18 mouse cellular contexts compared by ENCODE assay signal in the genomic region with DNA sequence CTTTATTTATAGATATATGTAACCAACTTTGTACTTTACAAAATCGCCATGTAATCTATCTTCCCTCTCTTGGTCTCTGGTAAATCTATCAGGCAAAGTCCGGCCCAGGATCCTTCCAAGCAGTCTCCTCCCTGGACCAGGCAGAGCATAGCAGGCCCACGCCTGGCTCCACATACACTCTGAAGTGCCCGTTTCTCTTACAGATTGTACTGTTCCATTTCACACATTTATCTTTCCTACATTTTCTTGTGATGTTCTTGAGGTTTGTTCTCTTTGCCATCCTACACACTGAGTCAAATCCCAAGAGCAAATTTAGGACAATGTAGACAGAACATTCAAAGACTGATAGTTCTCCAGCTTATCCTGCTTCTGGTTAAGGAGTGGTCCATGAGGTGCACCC.
A peak's percentile ranks its signal among the peaks of the same experiment; 100 is the strongest.
DNase-seq lines count a peak whose midpoint lies in the region; ATAC-seq and TF ChIP-seq lines count a peak whose summit lies in the region.
"Had no signal": no experiment of that assay in that cellular context is flagged by ENCODE, and none has a peak within 500 bp of the region (broad histone marks: within the 10 kb centered on the region; RNA-seq: fewer than 3 reads in every experiment).

No protein-coding gene starts in this region.

- ATAC-seq in forebrain, embryonic 12.5 days (ENCODE audit: low FRiP score), result no peak
- no peak for ATAC-seq in forebrain, embryonic 11.5 days (replicated peaks; ENCODE audit: low FRiP score)
- no peak for ATAC-seq in hindbrain, embryonic 14.5 days (ENCODE audit: low FRiP score)
- no peak for ATAC-seq in midbrain, postnatal 0 days (ENCODE audit: low FRiP score)
- ATAC-seq: CD4-positive, CD25-positive, alpha-beta regulatory T cell, adult 4 months; inflammation-experienced regulatory T-cells, adult 6 months had no signal

- 94% methylated on average over 4 of the region's 4 CpGs for WGBS in forebrain, embryonic 12.5 days
- WGBS in forebrain, embryonic 11.5 days, result 93% methylated on average over 4 of the region's 4 CpGs
- 97% methylated on average over 4 of the region's 4 CpGs for WGBS in hindbrain, embryonic 14.5 days
- WGBS in midbrain, postnatal 0 days, result over 99% methylated on average over 4 of the region's 4 CpGs

- no peaks in the 10 kb centered on the region for H3K27me3 ChIP-seq in forebrain, embryonic 12.5 days
- H3K27me3 ChIP-seq in forebrain, embryonic 11.5 days (ENCODE audit: control insufficient read depth, insufficient read depth, low read length), result no peaks in the 10 kb centered on the region
- no peaks in the 10 kb centered on the region for H3K27me3 ChIP-seq in hindbrain, embryonic 14.5 days (ENCODE audit: control insufficient read depth, insufficient read depth, low read length)
- no peaks in the 10 kb centered on the region for H3K27me3 ChIP-seq in midbrain, postnatal 0 days (ENCODE audit: insufficient read depth, low read length)
- H3K27me3 ChIP-seq: limb, embryonic 13.5 days had no signal

- no peaks in the 10 kb centered on the region for H3K36me3 ChIP-seq in forebrain, embryonic 12.5 days (replicated peaks)
- H3K36me3 ChIP-seq in forebrain, embryonic 11.5 days (ENCODE audit: control insufficient read depth, insufficient read depth, low read length), result no peaks in the 10 kb centered on the region
- H3K36me3 ChIP-seq in hindbrain, embryonic 14.5 days (replicated peaks; ENCODE audit: control insufficient read depth, insufficient read depth), result no peaks in the 10 kb centered on the region
- no peaks in the 10 kb centered on the region for H3K36me3 ChIP-seq in midbrain, postnatal 0 days (ENCODE audit: insufficient read depth, low read length)
- H3K36me3 ChIP-seq: G1E; heart, embryonic 10.5 days; limb, embryonic 13.5 days had no signal

- H3K4me2 ChIP-seq in forebrain, embryonic 12.5 days, result no peak overlapping the region
- H3K4me2 ChIP-seq in forebrain, embryonic 11.5 days (ENCODE audit: low read depth, low read length, severe bottlenecking), result no peak overlapping the region
- no peak overlapping the region for H3K4me2 ChIP-seq in hindbrain, embryonic 14.5 days (replicated peaks)
- H3K4me2 ChIP-seq in midbrain, postnatal 0 days (ENCODE audit: low read depth, low read length, poor library complexity, severe bottlenecking), result no peak overlapping the region
- H3K4me2 ChIP-seq: limb, embryonic 13.5 days had no signal

- TF ChIP-seq CTCF in layer of hippocampus, adult 2 months (conservative IDR thresholded peaks at IDR 0.05), result no peak
- TF ChIP-seq CTCF in midbrain, postnatal 0 days (IDR thresholded peaks at IDR 0.05), result no peak

- H3K4me3 ChIP-seq in forebrain, embryonic 12.5 days (replicated peaks), result no peak overlapping the region
- no peak overlapping the region for H3K4me3 ChIP-seq in forebrain, embryonic 11.5 days (ENCODE audit: low read depth, low read length)
- H3K4me3 ChIP-seq in layer of hippocampus, adult 2 months, result no peak overlapping the region
- no peak overlapping the region for H3K4me3 ChIP-seq in hindbrain, embryonic 14.5 days (replicated peaks; ENCODE audit: low read length)
- H3K4me3 ChIP-seq in midbrain, postnatal 0 days (ENCODE audit: low read depth, low read length), result no peak overlapping the region
- H3K4me3 ChIP-seq: heart, embryonic 10.5 days; limb, embryonic 13.5 days had no signal

- 0 out of 2 replicates have a peak overlapping the region, but pooled peaks have one; percentile 56 for H3K27ac ChIP-seq in forebrain, embryonic 12.5 days
- no peak overlapping the region for H3K27ac ChIP-seq in forebrain, embryonic 11.5 days (ENCODE audit: low read depth, low read length)
- peak overlapping the region; percentile 95 for H3K27ac ChIP-seq in layer of hippocampus, adult 2 months
- peak overlapping the region; percentile 83 for H3K27ac ChIP-seq in hindbrain, embryonic 14.5 days
- peak overlapping the region; percentile 76 for H3K27ac ChIP-seq in midbrain, postnatal 0 days (ENCODE audit: low read depth, low read length)
- H3K27ac ChIP-seq: heart, embryonic 10.5 days; kidney, postnatal 0 days; limb, embryonic 13.5 days; liver, embryonic 14.5 days had no signal

- H3K9ac ChIP-seq in forebrain, embryonic 12.5 days, result no peak overlapping the region
- H3K9ac ChIP-seq in forebrain, embryonic 11.5 days (ENCODE audit: low read length), result no peak overlapping the region
- no peak overlapping the region for H3K9ac ChIP-seq in hindbrain, embryonic 14.5 days
- H3K9ac ChIP-seq in midbrain, postnatal 0 days (replicated peaks; ENCODE audit: low read length, poor library complexity, severe bottlenecking), result no peak overlapping the region
- H3K9ac ChIP-seq: limb, embryonic 13.5 days; liver, embryonic 14.5 days had no signal

- peaks cover 20% of the 10 kb centered on the region for H3K4me1 ChIP-seq in forebrain, embryonic 12.5 days
- peaks cover 2% of the 10 kb centered on the region; the same call in 1 of the 2 replicates for H3K4me1 ChIP-seq in forebrain, embryonic 11.5 days (replicated peaks; ENCODE audit: control insufficient read depth, insufficient read depth, low read length)
- peaks cover 15% of the 10 kb centered on the region; the same call in 1 of the 2 replicates for H3K4me1 ChIP-seq in hindbrain, embryonic 14.5 days (replicated peaks; ENCODE audit: control insufficient read depth, insufficient read depth, low read length)
- no peaks in the 10 kb centered on the region; the same call in 1 of the 2 replicates for H3K4me1 ChIP-seq in midbrain, postnatal 0 days (ENCODE audit: insufficient read depth, low read length)
- H3K4me1 ChIP-seq: heart, embryonic 10.5 days had no signal

- no peak for DNase-seq in forebrain, embryonic 11.5 days (ENCODE audit: low spot score)
- DNase-seq in layer of hippocampus, adult 2 months (ENCODE audit: low spot score in 2 of 2), result no peak
- no peak for DNase-seq in layer of hippocampus, postnatal 36 days
- DNase-seq in hindbrain, embryonic 14.5 days (ENCODE audit: low spot score), result no peak
- DNase-seq in midbrain, postnatal 0 days (ENCODE audit: low spot score), result no peak
- no peak for DNase-seq in Muller cell, postnatal 12 days (ENCODE audit: inconsistent ontology term)
- DNase-seq in urinary bladder, postnatal 4 days (ENCODE audit: low spot score in 2 of 2), result no peak
- DNase-seq: gastrocnemius, postnatal 36 days; heart, postnatal 10 days; spleen, adult 18-20 months had no signal

- no peaks in the 10 kb centered on the region for H3K9me3 ChIP-seq in forebrain, embryonic 12.5 days
- H3K9me3 ChIP-seq in forebrain, embryonic 11.5 days (ENCODE audit: control insufficient read depth, low read length), result no peaks in the 10 kb centered on the region
- H3K9me3 ChIP-seq in hindbrain, embryonic 14.5 days (ENCODE audit: control insufficient read depth, low read length), result no peaks in the 10 kb centered on the region
- no peaks in the 10 kb centered on the region for H3K9me3 ChIP-seq in midbrain, postnatal 0 days (ENCODE audit: low read length)
- H3K9me3 ChIP-seq: heart, embryonic 10.5 days; limb, embryonic 13.5 days had no signal
